In genomic region chr17:7922564-7922963, GRCm38 (mm10) we compare ENCODE assay signal across 19 mouse cellular contexts. TPM values are rescaled to one million over a fixed set of nuclear protein-coding genes. Genes with fewer than 3 reads are reported as not detected.
DNase-seq lines count a peak whose midpoint lies in the region; ATAC-seq lines count a peak whose summit lies in the region.
"Had no signal": no experiment of that assay in that cellular context is flagged by ENCODE, and none has a peak within 500 bp of the region (broad histone marks: within the 10 kb centered on the region; RNA-seq: fewer than 3 reads in every experiment).

No protein-coding gene starts in this region.

- H3K9ac ChIP-seq in liver, embryonic 13.5 days, result no peak overlapping the region
- H3K9ac ChIP-seq: hindbrain, embryonic 14.5 days; limb, embryonic 13.5 days; midbrain, embryonic 12.5 days had no signal

- H3K4me3 ChIP-seq in liver, embryonic 13.5 days (replicated peaks), result no peak overlapping the region
- H3K4me3 ChIP-seq: limb, embryonic 13.5 days; midbrain, embryonic 12.5 days had no signal

- H3K9me3 ChIP-seq in liver, embryonic 13.5 days (replicated peaks), result no peaks in the 10 kb centered on the region
- H3K9me3 ChIP-seq: limb, embryonic 13.5 days; midbrain, embryonic 12.5 days had no signal

- peak; percentile 64; the same call in 1 of the 2 replicates for ATAC-seq in liver, embryonic 13.5 days (ENCODE audit: low read depth)
- ATAC-seq: activated CD4-positive, CD25-positive, alpha-beta regulatory T cell, adult 4 months; forebrain, embryonic 14.5 days; intestine, postnatal 0 days had no signal

- no peaks in the 10 kb centered on the region for H3K27me3 ChIP-seq in liver, embryonic 13.5 days
- H3K27me3 ChIP-seq: limb, embryonic 13.5 days; midbrain, embryonic 12.5 days had no signal

- no peak overlapping the region for H3K4me2 ChIP-seq in liver, embryonic 13.5 days
- H3K4me2 ChIP-seq: hindbrain, embryonic 14.5 days; limb, embryonic 13.5 days; midbrain, embryonic 12.5 days had no signal

- DNase-seq in heart, adult 11 months, result peak; percentile 66
- DNase-seq in heart, postnatal 4 days, result no peak
- DNase-seq in testis, postnatal 10 days (ENCODE audit: low spot score), result peak; percentile 30
- DNase-seq in testis, postnatal 14 days (ENCODE audit: low spot score), result no peak
- DNase-seq in liver, embryonic 13.5 days, result no peak
- DNase-seq in cerebellum, adult 11 months, result no peak
- no peak for DNase-seq in adrenal gland, postnatal 36 days
- DNase-seq in left cerebral cortex, adult 18-20 months (ENCODE audit: low spot score in 2 of 2), result no peak
- DNase-seq: adrenal gland, postnatal 25 days; cerebellum, postnatal 10 days; heart, adult 18-20 months; right cerebral cortex, postnatal 14 days; thymus, adult 18-20 months had no signal

- WGBS in liver, embryonic 13.5 days (ENCODE audit: insufficient replicate concordance), result 65% methylated on average over 5 of the region's 5 CpGs

- H3K27ac ChIP-seq in liver, embryonic 13.5 days, result no peak overlapping the region
- H3K27ac ChIP-seq: hindbrain, embryonic 14.5 days; limb, embryonic 13.5 days; midbrain, embryonic 12.5 days had no signal

- H3K36me3 ChIP-seq in liver, embryonic 13.5 days, result no peaks in the 10 kb centered on the region
- H3K36me3 ChIP-seq: limb, embryonic 13.5 days; midbrain, embryonic 12.5 days had no signal

- H3K4me1 ChIP-seq in liver, embryonic 13.5 days (replicated peaks), result 0 out of 2 replicates have a peak, but pooled peaks cover 2% of the 10 kb centered on the region
- H3K4me1 ChIP-seq: limb, embryonic 13.5 days; midbrain, embryonic 12.5 days had no signal

RNA-seq across cellular contexts. Expression of gene Tagap, which starts 3.2 kb away (rescaled TPM):
- total RNA-seq in heart, postnatal 4 days (2021), result 1 to 10 TPM; 1.9 to 2.5 TPM
- 0.93 and 1.1 TPM in 2 replicates for polyA plus RNA-seq in liver, embryonic 13.5 days (2015; fragmentation: Nextera tagmentation; extraction: Ambion mirVana)
- 1 to 10 TPM; 4.8 to 6.7 TPM for total RNA-seq in adrenal gland, postnatal 36 days (2021)
- 1 to 10 TPM; 5.3 to 5.6 TPM for total RNA-seq in left cerebral cortex, adult 18-20 months (2021)

RNA-seq across cellular contexts. Expression of gene Rsph3a, which starts 22.9 kb away (rescaled TPM):
- 10 to 100 TPM; 41.3 to 44.9 TPM for total RNA-seq in heart, postnatal 4 days (2021)
- 20.6 and 22.5 TPM in 2 replicates for polyA plus RNA-seq in liver, embryonic 13.5 days (2015; fragmentation: Nextera tagmentation; extraction: Ambion mirVana)
- 10 to 100 TPM; 43.3 to 51.1 TPM for total RNA-seq in adrenal gland, postnatal 36 days (2021)
- 10 to 100 TPM; 36.9 to 41.9 TPM for total RNA-seq in left cerebral cortex, adult 18-20 months (2021)

Comparison
In these comparisons a context has a peak if more than half of its experiments do, and no peak if none do; other contexts are left out.
1. DNase-seq: peak in heart, adult 11 months (single experiment) and testis, postnatal 10 days (single experiment); none in heart, postnatal 4 days (single experiment), testis, postnatal 14 days (single experiment), liver, embryonic 13.5 days (single experiment), cerebellum, adult 11 months (single experiment), adrenal gland, postnatal 36 days (0 of 2) and left cerebral cortex, adult 18-20 months (0 of 2).